In the genomic region with DNA sequence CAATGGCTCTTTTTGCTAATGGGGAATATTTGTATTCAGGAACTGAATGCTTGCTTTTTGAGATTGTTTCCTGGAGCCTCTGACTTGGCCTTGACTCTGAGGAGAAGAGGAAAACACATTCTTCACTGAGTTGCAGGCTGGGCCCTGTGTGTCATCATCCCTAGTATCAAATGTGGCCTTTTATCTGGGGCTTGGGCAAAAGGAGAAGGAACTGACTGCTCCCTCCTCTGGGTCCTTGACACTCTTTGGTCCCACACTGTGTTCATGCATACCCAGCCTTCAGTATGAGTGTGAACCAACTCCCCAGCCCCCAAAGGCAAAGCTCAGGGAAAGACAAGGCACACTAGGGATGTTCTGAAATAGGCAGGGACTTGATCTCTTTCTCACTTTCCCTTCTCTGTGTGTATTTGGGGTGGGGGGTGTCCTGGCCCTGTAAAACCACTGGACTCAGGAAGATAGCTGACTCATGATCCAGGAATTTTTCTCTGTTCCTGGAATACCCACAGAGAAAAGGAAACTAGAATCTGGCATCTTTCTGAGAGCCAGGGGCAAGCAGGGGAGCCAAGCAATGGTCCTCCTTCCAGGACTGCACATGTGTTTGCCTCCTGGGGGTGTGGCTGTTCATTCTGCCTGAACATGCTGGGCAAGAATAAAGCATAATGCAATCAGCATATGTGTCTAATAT, we compare ENCODE assay signal across 15 mouse cellular contexts.
DNase-seq lines count a peak whose midpoint lies in the region.
"Had no signal": no experiment of that assay in that cellular context is flagged by ENCODE, and none has a peak within 500 bp of the region (broad histone marks: within the 10 kb centered on the region; RNA-seq: fewer than 3 reads in every experiment).

No protein-coding gene starts in this region.

- intact Hi-C loops in gastrocnemius, postnatal 14 days (cut with DNase I; ENCODE audit: low total_unique reads) = no loop called here

- peak; percentile 19 for DNase-seq in adrenal gland, adult 2 months
- DNase-seq in adrenal gland, adult 18-20 months (ENCODE audit: low spot score in 2 of 2) = no peak
- peak; percentile 52 for DNase-seq in ovary, adult 18-20 months (ENCODE audit: low spot score)
- DNase-seq in ovary, postnatal 36 days (ENCODE audit: low spot score) = no peak
- DNase-seq in NIH3T3 (ENCODE audit: low read depth) = peak; percentile 72
- DNase-seq in testis, postnatal 14 days (ENCODE audit: low spot score) = peak; percentile 33
- DNase-seq in left cerebral cortex, adult 11 months (ENCODE audit: low spot score) = no peak
- no peak for DNase-seq in gastrocnemius, postnatal 14 days
- DNase-seq: adrenal gland, adult 8-10 months; cerebellum, adult 2 months; cerebellum, postnatal 10 days; gastrocnemius, adult 2 months; gastrocnemius, postnatal 36 days; heart, adult 11 months; heart, postnatal 36 days had no signal

Comparison
In these comparisons a context has a peak if more than half of its experiments do, and no peak if none do; other contexts are left out.
1. DNase-seq: peak in adrenal gland, adult 2 months (single experiment), ovary, adult 18-20 months (single experiment), NIH3T3 (single experiment) and testis, postnatal 14 days (single experiment); none in adrenal gland, adult 18-20 months (0 of 2), ovary, postnatal 36 days (single experiment), left cerebral cortex, adult 11 months (single experiment) and gastrocnemius, postnatal 14 days (single experiment).